Mouse (Mus musculus) Patski (cell line): ENCODE results near the gene Rara. TPM values are rescaled to one million over a fixed set of nuclear protein-coding genes. Genes with fewer than 3 reads are reported as not detected.

Source experiments
- ATAC-seq: fragments of 100-300 bp; one replicate; pipeline ENCODE4 v1.8.0; 2021
- CTCF ChIA-PET: fragments of 350-600 bp; sonication (Branson Sonifier 250); formaldehyde crosslinking; loops from one replicate; lab custom pipeline; 2022; ENCODE audit warnings: inconsistent platforms; lab: Charles Lee
- POLR2A ChIA-PET: fragments of 350-600 bp; sonication (Branson Sonifier 250); formaldehyde crosslinking; loops from one replicate; lab custom pipeline; 2022; ENCODE audit warnings: antibody characterized with exemption, inconsistent platforms; lab: Charles Lee
- DNase-seq: peaks from one replicate; pipeline ENCODE4 v3.0.0-alpha.2; 2011; ENCODE audit warnings: low read depth, low spot score
- H3K27me3 ChIP-seq: fragments of 371-371 bp; one replicate; pipeline ENCODE4 v1.5.1; 2021
- CTCF ChIP-seq: fragments of 100-300 bp; IDR thresholded peaks from one replicate; pipeline ENCODE4 v1.5.1; 2021
- in situ Hi-C: fragments of 300-500 bp; cut with MboI; formaldehyde crosslinking; loops from 3 replicates; pipeline ENCODE4 v1.11.1; 2018; ENCODE audit warnings: low pct_unique_long_range_greater_than_20kb, mixed read lengths
- polyA plus RNA-seq: library from polyadenylated mRNA; unstranded; gene quantifications from one replicate; pipeline ENCODE4 v1.2.3, GENCODE M21; 2021

Rara gene
- polyA plus RNA-seq, 1 experiment from 2014 or later: 31.2 TPM

GRCm38 (mm10) chr11:98924633-98925175 lies 2.9 kb upstream of the Rara start:
- POLR2A ChIA-PET: interaction anchor here (0.6 to 1.0 kb wide), 3 partner anchors 8 to 47 kb away, joined by 3 to 7 read pairs (median 4); no protein-coding TSS in a partner anchor
- ATAC-seq (no peak), DNase-seq (no peak)
- no peaks in the 10 kb centered on the region for H3K27me3 ChIP-seq
- no peak for TF ChIP-seq CTCF
- CTCF ChIA-PET: interaction anchor here (1.1 to 1.5 kb wide), 4 partner anchors 34 to 45 kb away, joined by 3 to 4 read pairs (median 4); no protein-coding TSS in a partner anchor
- in situ Hi-C loops: no loop called here

- no peak for ATAC-seq
These were observed 2.3 kb upstream of the Rara start for GRCm38 (mm10) chr11:98925265-98925721.

DNA sequence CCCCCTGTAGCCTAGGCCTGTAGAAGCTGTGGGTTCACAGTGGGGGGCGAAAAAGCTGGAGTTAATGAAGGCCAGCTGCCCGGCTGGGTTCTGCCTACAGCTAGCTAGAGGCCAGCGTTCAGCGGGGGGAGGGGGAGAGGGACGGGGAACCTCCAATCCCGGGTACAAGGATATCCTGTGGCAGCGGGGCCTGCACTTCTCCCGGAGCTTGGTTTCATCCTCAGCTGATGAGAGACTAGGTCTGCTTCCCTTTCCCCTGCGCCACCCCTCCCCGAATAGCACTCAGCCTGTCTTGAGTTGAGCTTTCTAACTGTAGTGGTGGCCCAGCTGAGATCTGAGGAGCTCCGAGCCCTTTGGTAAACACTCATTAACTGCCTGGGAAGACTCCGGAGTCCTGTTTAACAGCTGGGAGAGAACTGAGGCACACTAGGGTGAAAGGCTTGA lies 1.7 kb upstream of the Rara start:
- in situ Hi-C loops: no loop called here

More at GRCm38 (mm10) chr11:98925265-98925721, 2.3 kb upstream of the Rara start:
- no peaks in the 10 kb centered on the region for H3K27me3 ChIP-seq
- ChIA-PET POLR2A (interaction anchor here (0.7 to 1.0 kb wide), 4 partner anchors 18 to 53 kb away, joined by 3 to 7 read pairs (median 3); no protein-coding TSS in a partner anchor), CTCF (interaction anchor here (0.7 to 1.5 kb wide), 7 partner anchors 12 to 47 kb away, joined by 3 to 4 read pairs (median 4); no protein-coding TSS in a partner anchor)
- no peak for TF ChIP-seq CTCF
- in situ Hi-C loops: no loop called here
- no peak for DNase-seq

DNA sequence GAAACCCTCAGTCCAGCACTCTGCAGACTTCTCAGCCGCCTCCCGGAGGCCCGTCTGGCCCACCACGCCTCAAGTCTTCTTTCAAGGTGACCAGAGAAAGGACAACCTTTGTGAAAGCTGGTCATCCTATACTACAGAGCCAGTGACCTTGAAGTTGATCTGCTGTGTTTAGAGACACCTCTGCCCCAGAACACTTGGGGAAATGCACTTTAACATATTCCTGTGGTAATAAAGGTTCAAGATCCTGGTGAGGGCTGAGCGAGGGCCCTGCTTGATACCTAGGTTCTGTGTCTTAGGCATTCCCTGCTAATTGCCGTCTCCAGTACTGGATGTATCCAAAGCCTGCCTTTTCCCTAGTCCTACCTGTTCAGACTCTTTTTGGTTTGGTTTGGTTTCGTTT lies 1.1 kb upstream of the Rara start:
- no peak for TF ChIP-seq CTCF
- H3K27me3 ChIP-seq: no peaks in the 10 kb centered on the region
- POLR2A ChIA-PET: interaction anchor here (1.0 kb wide), 1 partner anchor 37 kb away, joined by 3 read pairs; no protein-coding TSS in a partner anchor
- CTCF ChIA-PET: interaction anchor here (1.0 to 1.5 kb wide), 2 partner anchors 10 to 27 kb away, joined by 4 read pairs; no protein-coding TSS in a partner anchor
- DNase-seq: no peak
- in situ Hi-C loops: no loop called here
- ATAC-seq: no peak

More for the DNA sequence above, 1.7 kb upstream of the Rara start:
- ATAC-seq: no peak
- no peak for TF ChIP-seq CTCF
- ChIA-PET POLR2A (interaction anchor here (0.7 to 1.0 kb wide), 2 partner anchors 38 to 53 kb away, joined by 3 read pairs; no protein-coding TSS in a partner anchor), CTCF (interaction anchor here (0.7 to 1.5 kb wide), 7 partner anchors 11 to 46 kb away, joined by 3 to 4 read pairs (median 4); no protein-coding TSS in a partner anchor)
- no peaks in the 10 kb centered on the region for H3K27me3 ChIP-seq
- DNase-seq: no peak

GRCm38 (mm10) chr11:98928186-98928893 lies 722 bp downstream of the Rara start:
- TF ChIP-seq CTCF: no peak
- DNase-seq (no peak), ATAC-seq (no peak)
- ChIA-PET POLR2A (interaction anchor here (0.9 to 1.5 kb wide), 3 partner anchors 10 to 31 kb away, joined by 4 read pairs; no protein-coding TSS in a partner anchor), CTCF (interaction anchor here (1.3 kb wide), 1 partner anchor 12 kb away, joined by 4 read pairs; no protein-coding TSS in a partner anchor)
- H3K27me3 ChIP-seq: no peaks in the 10 kb centered on the region
- in situ Hi-C loops: no loop called here

DNA sequence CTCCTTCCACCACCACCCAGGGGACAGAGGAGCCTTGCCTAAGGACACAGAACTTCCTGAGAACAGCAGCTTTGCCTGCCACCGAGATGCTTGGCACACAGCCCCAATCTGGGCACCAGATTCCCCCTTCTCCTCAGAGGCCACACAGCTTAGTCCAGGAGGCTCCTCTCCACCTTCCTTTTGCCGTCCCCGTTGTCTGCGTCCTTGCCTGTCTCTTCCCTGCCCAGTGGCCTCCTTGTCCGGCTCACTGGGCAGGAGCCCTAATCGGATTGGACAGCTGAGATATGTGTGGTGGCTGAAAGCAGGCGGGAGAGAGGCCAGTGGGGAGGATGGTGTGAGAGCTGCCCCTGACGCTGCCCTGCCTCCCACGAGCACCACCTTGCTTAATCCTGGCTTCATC lies 1.9 kb downstream of the Rara start:
- ATAC-seq (no peak), DNase-seq (no peak)
- H3K27me3 ChIP-seq: no peaks in the 10 kb centered on the region
- ChIA-PET POLR2A (interaction anchor here (0.6 to 1.5 kb wide), 3 partner anchors 9 to 23 kb away, joined by 4 to 5 read pairs (median 4); no protein-coding TSS in a partner anchor), CTCF (interaction anchor here (1.0 to 1.1 kb wide), 2 partner anchors 43 to 110 kb away, joined by 3 read pairs; no protein-coding TSS in a partner anchor)
- no peak for TF ChIP-seq CTCF
- in situ Hi-C loops: no loop called here

GRCm38 (mm10) chr11:98930127-98930601 lies 2.5 kb downstream of the Rara start:
- ChIA-PET CTCF (no interaction called here), POLR2A (interaction anchor here (0.6 kb wide), 2 partner anchors 11 to 265 kb away, joined by 3 to 5 read pairs; no protein-coding TSS in a partner anchor)
- in situ Hi-C loops: loop anchor here (10.0 kb wide), 1 partner anchor 225 kb away; the partner anchor contains the start of gene Csf3
- TF ChIP-seq CTCF: no peak
- no peaks in the 10 kb centered on the region for H3K27me3 ChIP-seq
- DNase-seq (no peak), ATAC-seq (no peak)

GRCm38 (mm10) chr11:98930773-98931512 lies 3.3 kb downstream of the Rara start:
- ATAC-seq: no peak
- no peaks in the 10 kb centered on the region for H3K27me3 ChIP-seq
- TF ChIP-seq CTCF: no peak
- ChIA-PET CTCF (interaction anchor here (0.8 to 1.4 kb wide), 6 partner anchors 10 to 104 kb away, joined by 3 to 7 read pairs (median 3); partner anchors contain the start of gene Cdc6), POLR2A (interaction anchor here (0.5 to 1.1 kb wide), 3 partner anchors 10 to 66 kb away, joined by 4 to 5 read pairs (median 5); no protein-coding TSS in a partner anchor)
- in situ Hi-C loops: loop anchor here (10.0 kb wide), 1 partner anchor 226 kb away; the partner anchor contains the start of gene Csf3
- DNase-seq: no peak
